Mouse (Mus musculus): ENCODE results near the gene Rtn1. TPM values are rescaled to one million over a fixed set of nuclear protein-coding genes. Genes with fewer than 3 reads are reported as not detected.

The Rtn1 gene
- polyA plus RNA-seq, 1 experiment from 2014 or later = 12.8 TPM

- Histone ChIP-seq H3K9ac (replicated peaks) (no peak overlapping the region), H3K4me2 (no peak overlapping the region), H3K4me1 (replicated peaks) (peaks cover 8% of the 10 kb centered on the region; the same call in 1 of the 2 replicates), H3K27ac (no peak overlapping the region), H3K27me3 (no peaks in the 10 kb centered on the region), H3K4me3 (replicated peaks) (no peak overlapping the region), H3K9me3 (0 out of 2 replicates have a peak, but pooled peaks cover 4% of the 10 kb centered on the region), H3K36me3 (no peaks in the 10 kb centered on the region)
- WGBS = 69% methylated on average over 17 of the region's 17 CpGs
- ATAC-seq (ENCODE audit: insufficient number of reproducible peaks, insufficient read depth, low FRiP score, low TSS enrichment, low read depth) = no peak
These were observed 34.8 kb downstream of the Rtn1 start for GRCm38 (mm10) chr12:72373916-72374615.

- H3K4me3 ChIP-seq (replicated peaks) = no peak overlapping the region
- no peak overlapping the region for H3K27ac ChIP-seq
- H3K9me3 ChIP-seq = 0 out of 2 replicates have a peak, but pooled peaks cover 4% of the 10 kb centered on the region
- ATAC-seq (ENCODE audit: insufficient number of reproducible peaks, insufficient read depth, low FRiP score, low TSS enrichment, low read depth) = no peak
- H3K4me1 ChIP-seq (replicated peaks) = peaks cover 8% of the 10 kb centered on the region; the same call in 1 of the 2 replicates
- 67% methylated on average over 5 of the region's 5 CpGs for WGBS
- no peak overlapping the region for H3K9ac ChIP-seq (replicated peaks)
- H3K27me3 ChIP-seq = no peaks in the 10 kb centered on the region
- no peak overlapping the region for H3K4me2 ChIP-seq
- H3K36me3 ChIP-seq = no peaks in the 10 kb centered on the region
These were observed 38.8 kb downstream of the Rtn1 start for GRCm38 (mm10) chr12:72370081-72370480.

- H3K4me3 ChIP-seq (replicated peaks) = no peak overlapping the region
- no peak overlapping the region for H3K9ac ChIP-seq (replicated peaks)
- H3K27ac ChIP-seq = no peak overlapping the region
- H3K4me1 ChIP-seq (replicated peaks) = no peaks in the 10 kb centered on the region
- no peak overlapping the region for H3K4me2 ChIP-seq
- no peaks in the 10 kb centered on the region for H3K27me3 ChIP-seq
- no peak for ATAC-seq (ENCODE audit: insufficient number of reproducible peaks, insufficient read depth, low FRiP score, low TSS enrichment, low read depth)
- H3K36me3 ChIP-seq = no peaks in the 10 kb centered on the region
- 0 out of 2 replicates have a peak, but pooled peaks cover 3% of the 10 kb centered on the region for H3K9me3 ChIP-seq
- 59% methylated on average over 3 of the region's 3 CpGs for WGBS
These were observed 42.1 kb downstream of the Rtn1 start for GRCm38 (mm10) chr12:72366763-72367162.

GRCm38 (mm10) chr12:72366104-72366437 lies 42.8 kb downstream of the Rtn1 start:
- Histone ChIP-seq H3K4me1 (replicated peaks) (no peaks in the 10 kb centered on the region), H3K9ac (replicated peaks) (no peak overlapping the region), H3K27ac (no peak overlapping the region), H3K36me3 (no peaks in the 10 kb centered on the region), H3K9me3 (no peaks in the 10 kb centered on the region), H3K4me2 (no peak overlapping the region), H3K4me3 (replicated peaks) (no peak overlapping the region), H3K27me3 (no peaks in the 10 kb centered on the region)
- 66% methylated on average over 2 of the region's 2 CpGs for WGBS
- ATAC-seq (ENCODE audit: insufficient number of reproducible peaks, insufficient read depth, low FRiP score, low TSS enrichment, low read depth) = no peak

- H3K27ac ChIP-seq = no peak overlapping the region
- no peak overlapping the region for H3K4me3 ChIP-seq (replicated peaks)
- no peaks in the 10 kb centered on the region for H3K36me3 ChIP-seq
- H3K4me2 ChIP-seq = no peak overlapping the region
- no peaks in the 10 kb centered on the region for H3K4me1 ChIP-seq (replicated peaks)
- H3K27me3 ChIP-seq = no peaks in the 10 kb centered on the region
- H3K9me3 ChIP-seq = no peaks in the 10 kb centered on the region
- no peak for ATAC-seq (ENCODE audit: insufficient number of reproducible peaks, insufficient read depth, low FRiP score, low TSS enrichment, low read depth)
- no peak overlapping the region for H3K9ac ChIP-seq (replicated peaks)
- 72% methylated on average over 12 of the region's 12 CpGs for WGBS
These were observed 43.4 kb downstream of the Rtn1 start for GRCm38 (mm10) chr12:72365231-72366103.

GRCm38 (mm10) chr12:72364543-72364942 lies 44.3 kb downstream of the Rtn1 start:
- Histone ChIP-seq H3K27ac (no peak overlapping the region), H3K36me3 (no peaks in the 10 kb centered on the region), H3K4me1 (replicated peaks) (no peaks in the 10 kb centered on the region), H3K4me2 (no peak overlapping the region), H3K27me3 (no peaks in the 10 kb centered on the region), H3K9ac (replicated peaks) (no peak overlapping the region), H3K9me3 (no peaks in the 10 kb centered on the region), H3K4me3 (replicated peaks) (no peak overlapping the region)
- WGBS = 89% methylated on average over 5 of the region's 5 CpGs
- ATAC-seq (ENCODE audit: insufficient number of reproducible peaks, insufficient read depth, low FRiP score, low TSS enrichment, low read depth) = no peak

- H3K4me1 ChIP-seq (replicated peaks) = no peaks in the 10 kb centered on the region
- no peak overlapping the region for H3K4me2 ChIP-seq
- ATAC-seq (ENCODE audit: insufficient number of reproducible peaks, insufficient read depth, low FRiP score, low TSS enrichment, low read depth) = no peak
- H3K9ac ChIP-seq (replicated peaks) = no peak overlapping the region
- no peaks in the 10 kb centered on the region for H3K36me3 ChIP-seq
- H3K27me3 ChIP-seq = no peaks in the 10 kb centered on the region
- H3K9me3 ChIP-seq = no peaks in the 10 kb centered on the region
- WGBS = 64% methylated on average over 9 of the region's 9 CpGs
- no peak overlapping the region for H3K4me3 ChIP-seq (replicated peaks)
- H3K27ac ChIP-seq = no peak overlapping the region
These were observed 47.0 kb downstream of the Rtn1 start for GRCm38 (mm10) chr12:72361701-72362354.

GRCm38 (mm10) chr12:72360926-72361615 lies 47.8 kb downstream of the Rtn1 start:
- Histone ChIP-seq H3K27me3 (no peaks in the 10 kb centered on the region), H3K27ac (no peak overlapping the region), H3K36me3 (no peaks in the 10 kb centered on the region), H3K4me3 (replicated peaks) (no peak overlapping the region), H3K9ac (replicated peaks) (no peak overlapping the region), H3K4me2 (no peak overlapping the region), H3K4me1 (replicated peaks) (no peaks in the 10 kb centered on the region), H3K9me3 (no peaks in the 10 kb centered on the region)
- no peak for ATAC-seq (ENCODE audit: insufficient number of reproducible peaks, insufficient read depth, low FRiP score, low TSS enrichment, low read depth)
- WGBS = 81% methylated on average over 5 of the region's 5 CpGs

- WGBS = 28% methylated on average over 3 of the region's 3 CpGs
- no peak overlapping the region for H3K27ac ChIP-seq
- no peak overlapping the region for H3K9ac ChIP-seq (replicated peaks)
- H3K4me2 ChIP-seq = no peak overlapping the region
- no peak for ATAC-seq (ENCODE audit: insufficient number of reproducible peaks, insufficient read depth, low FRiP score, low TSS enrichment, low read depth)
- no peaks in the 10 kb centered on the region for H3K9me3 ChIP-seq
- no peak overlapping the region for H3K4me3 ChIP-seq (replicated peaks)
- no peaks in the 10 kb centered on the region for H3K27me3 ChIP-seq
- no peaks in the 10 kb centered on the region for H3K36me3 ChIP-seq
- no peaks in the 10 kb centered on the region for H3K4me1 ChIP-seq (replicated peaks)
These were observed 49.0 kb downstream of the Rtn1 start for GRCm38 (mm10) chr12:72359903-72360302.

- ATAC-seq (ENCODE audit: insufficient number of reproducible peaks, insufficient read depth, low FRiP score, low TSS enrichment, low read depth) = no peak
- Histone ChIP-seq H3K36me3 (no peaks in the 10 kb centered on the region), H3K27ac (no peak overlapping the region), H3K4me1 (replicated peaks) (no peaks in the 10 kb centered on the region), H3K9me3 (no peaks in the 10 kb centered on the region), H3K4me3 (replicated peaks) (no peak overlapping the region), H3K27me3 (no peaks in the 10 kb centered on the region), H3K4me2 (no peak overlapping the region), H3K9ac (replicated peaks) (no peak overlapping the region)
- 55% methylated on average over 11 of the region's 11 CpGs for WGBS
These were observed 51.0 kb downstream of the Rtn1 start for GRCm38 (mm10) chr12:72357667-72358420.

Data from limb, embryonic 12.5 days (tissue).